Mouse (Mus musculus) hindbrain, embryonic 11.5 days (tissue): ENCODE results near the gene Leng1. TPM values are rescaled to one million over a fixed set of nuclear protein-coding genes. Genes with fewer than 3 reads are reported as not detected.
"Not testable (repeated sequence)": the region's sequence is repeated elsewhere in the genome, so short reads cannot be mapped to it uniquely, and the experiment has no call there.

Experiments used
- ATAC-seq: fragments of 200-750 bp; cut with Nextera tagmentation; 2 replicates; pipeline ENCODE4 v1.8.0; 2017; ENCODE audit warnings: mild to moderate bottlenecking, moderate TSS enrichment, moderate library complexity; ENCODE audit not compliant: low FRiP score
- DNase-seq: peaks from one replicate; pipeline ENCODE4 v3.0.0-alpha.2; 2015; ENCODE audit warnings: low spot score
- H3K27ac ChIP-seq: fragments of 300-500 bp; sonication (generic); 2 replicates; pipeline ENCODE4 v1.5.1; 2014; ENCODE audit warnings: mild to moderate bottlenecking, low read depth, low read length
- H3K27me3 ChIP-seq: fragments of 300-500 bp; sonication (generic); 2 replicates; pipeline ENCODE4 v1.6.1; 2014; ENCODE audit warnings: mild to moderate bottlenecking, low read length, moderate library complexity, mixed read lengths; ENCODE audit not compliant: control insufficient read depth, insufficient read depth
- H3K36me3 ChIP-seq: fragments of 300-500 bp; sonication (generic); 2 replicates; pipeline ENCODE4 v1.6.1; 2014; ENCODE audit warnings: mild to moderate bottlenecking, low read length, moderate library complexity, mixed read lengths; ENCODE audit not compliant: control insufficient read depth, insufficient read depth
- H3K4me1 ChIP-seq: fragments of 300-500 bp; sonication (generic); replicated peaks from 2 replicates; pipeline ENCODE4 v1.6.1; 2014; ENCODE audit warnings: low read length, mixed read lengths; ENCODE audit not compliant: control insufficient read depth, insufficient read depth
- H3K4me2 ChIP-seq: fragments of 300-500 bp; sonication (generic); replicated peaks from 2 replicates; pipeline ENCODE4 v1.6.1; 2014; ENCODE audit warnings: mild to moderate bottlenecking, low read depth, low read length
- H3K4me3 ChIP-seq: fragments of 300-500 bp; sonication (generic); 2 replicates; pipeline ENCODE4 v1.5.1; 2014; ENCODE audit warnings: low read depth, low read length
- H3K9ac ChIP-seq: fragments of 300-500 bp; sonication (generic); 2 replicates; pipeline ENCODE4 v1.6.1; 2014; ENCODE audit warnings: low read depth, low read length
- H3K9me3 ChIP-seq: fragments of 300-500 bp; sonication (generic); 2 replicates; pipeline ENCODE4 v1.6.1; 2016; ENCODE audit warnings: low read length; ENCODE audit not compliant: control insufficient read depth
- WGBS: fragments of 180-500 bp; shearing (Covaris S2); extraction: QIAGEN DNeasy Blood & Tissue Kit; methylation state at CpG from one replicate; pipeline ENCODE4 v1.1.7; 2014; 5-methylcytosine and 5-hydroxymethylcytosine counted together
- polyA plus RNA-seq: library from polyadenylated mRNA; unstranded; fragments of >200 nt; fragmentation: Nextera tagmentation; extraction: Ambion mirVana; gene quantifications from 2 replicates; pipeline ENCODE4 v1.2.1, GENCODE M21; 2014

Leng1 gene
- polyA plus RNA-seq, 1 experiment from 2014 or later = 20.9 TPM

DNA sequence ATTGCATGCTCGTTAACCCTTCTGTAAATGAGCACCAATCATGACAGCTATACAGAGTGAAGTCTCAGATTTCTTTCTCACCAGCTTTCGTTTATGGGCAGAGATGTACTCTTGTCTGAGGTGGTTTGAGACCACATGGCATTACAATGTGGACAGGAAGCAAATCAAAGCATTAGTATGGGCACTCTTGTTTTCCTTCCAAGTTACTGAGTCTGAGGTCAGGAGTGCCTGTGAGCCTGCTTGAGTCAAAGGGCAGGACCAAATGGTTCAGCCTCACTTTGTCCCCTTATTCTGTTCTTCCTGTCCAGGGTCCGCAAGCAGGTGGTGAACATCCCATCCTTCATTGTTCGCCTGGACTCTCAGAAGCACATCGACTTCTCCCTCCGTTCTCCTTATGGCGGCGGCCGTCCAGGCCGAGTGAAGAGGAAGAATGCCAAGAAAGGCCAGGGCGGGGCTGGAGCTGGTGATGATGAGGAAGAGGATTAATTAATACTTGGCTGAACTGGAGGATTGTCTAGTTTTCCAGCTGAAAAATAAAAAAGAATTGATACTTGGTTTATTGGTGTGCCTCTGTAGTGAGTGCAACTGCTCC, 40.8 kb upstream of the Leng1 start:
- H3K9me3 ChIP-seq = no peaks in the 10 kb centered on the region
- peaks cover 6% of the 10 kb centered on the region; the same call in 1 of the 2 replicates for H3K36me3 ChIP-seq
- no peak for DNase-seq
- H3K4me3 ChIP-seq = peak overlapping the region; percentile 84
- H3K9ac ChIP-seq = peak overlapping the region; percentile 86; the same call in 1 of the 2 replicates
- peaks cover 2% of the 10 kb centered on the region; the same call in 1 of the 2 replicates for H3K4me1 ChIP-seq
- ATAC-seq = no peak
- peak overlapping the region; percentile 82 for H3K4me2 ChIP-seq
- no peaks in the 10 kb centered on the region for H3K27me3 ChIP-seq
- no peak overlapping the region for H3K27ac ChIP-seq
- 67% methylated on average over 11 of the region's 11 CpGs for WGBS

DNA sequence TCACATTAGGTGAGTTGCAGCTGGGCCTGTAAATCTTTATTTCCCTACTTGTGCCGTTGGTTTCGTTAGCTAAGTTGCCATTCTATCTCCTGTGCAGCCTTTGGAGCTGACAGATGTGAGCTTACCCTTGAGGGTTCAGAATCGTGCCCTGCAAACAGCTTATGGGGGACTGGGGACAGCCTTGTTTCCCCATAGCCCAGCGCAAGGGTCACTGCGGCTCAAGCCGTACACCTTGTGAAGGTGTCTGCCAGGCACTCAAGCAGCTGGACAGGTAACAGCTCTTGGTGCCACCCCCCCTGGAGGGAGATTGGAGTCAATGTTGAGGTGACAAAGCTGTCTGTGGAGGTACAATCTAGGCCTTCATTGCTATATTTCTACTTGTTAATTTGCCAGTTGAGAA, 40.3 kb upstream of the Leng1 start:
- ATAC-seq (no peak), DNase-seq (no peak)
- H3K4me1 ChIP-seq = peaks cover 2% of the 10 kb centered on the region; the same call in 1 of the 2 replicates
- H3K9me3 ChIP-seq = no peaks in the 10 kb centered on the region
- H3K9ac ChIP-seq = peak overlapping the region; percentile 86
- 47% methylated on average over 6 of the region's 6 CpGs for WGBS
- H3K27me3 ChIP-seq = no peaks in the 10 kb centered on the region
- peak overlapping the region; percentile 82 for H3K4me2 ChIP-seq
- H3K27ac ChIP-seq = no peak overlapping the region
- H3K4me3 ChIP-seq = peak overlapping the region; percentile 84
- H3K36me3 ChIP-seq = peaks cover 6% of the 10 kb centered on the region; the same call in 1 of the 2 replicates

DNA sequence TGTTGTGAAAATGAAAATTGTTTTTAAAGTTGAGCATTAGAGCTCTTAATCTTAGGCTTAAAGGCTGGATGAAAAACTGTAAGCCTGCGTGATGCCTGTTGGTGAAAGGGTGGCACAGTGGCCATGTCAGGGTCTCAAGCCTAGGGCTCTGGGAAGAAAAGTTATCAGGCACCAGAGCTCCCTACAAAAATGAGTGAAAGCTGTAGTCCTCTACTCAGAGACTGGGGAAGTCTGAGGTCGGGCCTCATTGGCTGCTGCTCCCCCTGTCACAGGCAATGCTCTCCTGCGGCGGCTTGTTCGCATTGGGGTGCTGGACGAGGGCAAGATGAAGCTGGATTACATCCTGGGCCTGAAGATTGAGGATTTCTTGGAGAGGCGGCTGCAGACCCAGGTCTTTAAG, 39.8 kb upstream of the Leng1 start:
- ATAC-seq, H3K4me1 ChIP-seq, H3K9me3 ChIP-seq, DNase-seq, H3K36me3 ChIP-seq, H3K27me3 ChIP-seq: not testable (repeated sequence)
- Histone ChIP-seq H3K4me2 (peak overlapping the region; percentile 82), H3K9ac (peak overlapping the region; percentile 86), H3K4me3 (peak overlapping the region; percentile 84), H3K27ac (0 out of 2 replicates have a peak overlapping the region, but pooled peaks have one; percentile 6)
- WGBS = 9% methylated on average over 6 of the region's 7 CpGs

DNA sequence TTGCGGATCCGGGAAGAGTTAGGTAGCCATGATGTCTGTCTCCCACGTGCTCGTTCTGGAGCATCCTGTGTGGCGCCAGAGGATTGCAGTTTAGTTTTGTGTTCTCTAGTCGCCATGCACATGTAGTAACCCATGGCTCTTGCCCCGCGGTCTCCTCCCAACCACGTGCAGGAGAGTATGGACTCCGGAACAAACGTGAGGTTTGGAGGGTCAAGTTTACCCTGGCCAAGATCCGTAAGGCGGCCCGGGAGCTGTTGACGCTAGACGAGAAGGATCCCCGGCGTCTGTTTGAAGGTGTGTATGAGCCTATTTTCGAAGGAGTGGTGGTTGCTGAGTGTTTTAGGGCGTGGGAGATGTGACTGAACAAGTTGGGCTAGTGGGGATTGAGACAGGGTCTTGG, 38.8 kb upstream of the Leng1 start:
- H3K4me2 ChIP-seq = peak overlapping the region; percentile 82
- under 1% methylated on average over 20 of the region's 20 CpGs for WGBS

DNA sequence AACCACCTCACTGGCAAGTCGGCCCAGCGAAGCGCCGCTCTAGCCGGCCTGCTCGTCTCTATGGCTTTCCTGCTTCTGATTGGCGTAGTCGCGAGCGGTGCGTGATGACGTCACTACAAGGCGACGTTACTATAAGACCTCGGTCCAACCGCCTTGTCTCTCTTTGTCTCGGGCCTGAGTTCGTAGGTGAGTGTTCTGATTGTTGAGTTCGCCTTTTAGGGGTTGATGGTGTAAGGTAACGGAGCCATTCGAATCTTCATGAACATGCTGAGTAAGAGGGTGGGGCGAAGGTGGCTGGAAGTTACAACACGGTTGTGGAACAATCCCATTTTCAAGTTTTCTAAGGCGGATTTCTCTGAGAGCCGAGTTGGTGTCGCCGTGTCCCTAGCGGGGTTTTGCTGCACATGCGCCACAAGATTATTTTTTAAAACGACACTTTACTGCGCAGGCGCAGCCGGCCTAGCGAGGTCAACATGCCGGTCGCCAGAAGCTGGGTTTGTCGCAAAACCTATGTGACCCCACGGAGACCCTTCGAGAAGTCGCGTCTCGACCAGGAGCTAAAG, 38.3 kb upstream of the Leng1 start, which contains the start of gene Rps9:
TSS of gene Rps9 (plus strand) at position 115 of the 563 bp plus-strand sequence.
- H3K4me1 ChIP-seq = peaks cover 2% of the 10 kb centered on the region; the same call in 1 of the 2 replicates
- H3K4me3 ChIP-seq = peak within 1 kb of the TSS; percentile 84
- peaks cover 8% of the 10 kb centered on the region; the same call in 1 of the 2 replicates for H3K36me3 ChIP-seq
- 2% methylated on average over 42 of the region's 42 CpGs for WGBS
- H3K27me3 ChIP-seq = no peaks in the 10 kb centered on the region
- ATAC-seq (peak; percentile 95), DNase-seq (peak; percentile 97)
- peak within 1 kb of the TSS; percentile 86 for H3K9ac ChIP-seq
- H3K27ac ChIP-seq = peak within 1 kb of the TSS; percentile 88
- peak within 1 kb of the TSS; percentile 82 for H3K4me2 ChIP-seq
- no peaks in the 10 kb centered on the region for H3K9me3 ChIP-seq

More for the DNA sequence above, 38.8 kb upstream of the Leng1 start:
- ATAC-seq = peak; percentile 31
- H3K9me3 ChIP-seq = no peaks in the 10 kb centered on the region
- H3K27me3 ChIP-seq = no peaks in the 10 kb centered on the region
- H3K9ac ChIP-seq = peak overlapping the region; percentile 86
- H3K36me3 ChIP-seq = peaks cover 8% of the 10 kb centered on the region; the same call in 1 of the 2 replicates
- H3K4me3 ChIP-seq = peak overlapping the region; percentile 84
- peaks cover 2% of the 10 kb centered on the region; the same call in 1 of the 2 replicates for H3K4me1 ChIP-seq
- peak overlapping the region; percentile 88 for H3K27ac ChIP-seq
- DNase-seq = no peak

DNA sequence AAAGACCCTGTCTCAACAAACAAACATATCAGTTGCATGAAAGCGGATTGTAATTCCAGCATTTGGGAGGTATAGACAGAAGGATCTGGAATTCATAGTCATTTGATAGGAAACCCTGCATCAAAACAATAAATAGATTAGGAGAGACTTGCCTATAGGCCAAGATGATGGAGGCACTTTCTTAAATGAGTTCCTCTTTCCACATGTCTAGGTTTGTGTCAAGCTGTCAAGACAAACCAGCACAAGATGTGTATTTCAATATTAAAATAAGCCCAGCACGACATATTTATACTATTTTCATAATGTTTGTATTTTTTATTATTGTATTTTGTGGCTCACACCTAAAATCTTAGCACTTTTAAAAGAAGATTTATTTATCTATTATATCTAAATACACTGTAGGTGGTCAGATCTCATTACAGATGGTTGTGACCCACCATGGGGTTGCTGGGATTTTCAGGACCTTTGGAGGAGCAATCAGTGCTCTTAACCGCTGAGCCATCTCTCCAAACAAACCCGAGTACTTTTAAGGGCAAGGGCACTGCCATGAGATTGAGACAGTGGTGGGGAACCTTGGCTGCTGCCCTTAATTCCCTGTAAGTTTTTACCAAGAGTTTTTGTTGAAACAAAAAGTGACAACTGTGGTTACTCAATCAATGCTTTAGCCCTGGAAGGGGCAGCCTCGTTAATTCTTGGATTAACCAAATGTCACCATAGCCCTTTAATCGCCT, 37.7 kb upstream of the Leng1 start:
- H3K36me3 ChIP-seq = peaks cover 10% of the 10 kb centered on the region; the same call in 1 of the 2 replicates
- peak overlapping the region; percentile 86 for H3K9ac ChIP-seq
- H3K9me3 ChIP-seq = no peaks in the 10 kb centered on the region
- H3K4me1 ChIP-seq = peaks cover 2% of the 10 kb centered on the region; the same call in 1 of the 2 replicates
- ATAC-seq (peak; percentile 67), DNase-seq (no peak)
- H3K4me2 ChIP-seq = peak overlapping the region; percentile 82
- no peaks in the 10 kb centered on the region for H3K27me3 ChIP-seq
- H3K27ac ChIP-seq = peak overlapping the region; percentile 88; the same call in 1 of the 2 replicates
- 18% methylated on average over 6 of the region's 6 CpGs for WGBS
- H3K4me3 ChIP-seq = peak overlapping the region; percentile 84

DNA sequence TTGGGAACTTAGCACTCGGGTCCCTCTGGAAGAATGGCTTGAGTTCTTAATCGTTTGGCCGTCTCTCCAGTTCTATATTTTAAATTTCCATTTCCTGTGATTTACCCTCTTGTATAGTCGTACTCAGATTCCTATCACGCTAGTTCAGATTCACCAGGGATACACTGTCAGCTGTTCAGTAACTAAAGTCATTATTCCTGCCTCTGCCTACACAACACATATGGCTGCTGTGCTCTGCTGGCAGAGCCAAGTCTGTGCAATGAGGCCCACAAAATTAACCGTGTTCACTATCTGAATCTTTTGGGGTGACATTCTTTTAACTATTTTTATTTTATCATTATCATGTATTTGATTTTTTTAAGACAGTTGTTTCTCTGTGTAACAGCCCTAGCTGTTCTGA, 32.8 kb upstream of the Leng1 start:
- no peaks in the 10 kb centered on the region for H3K27me3 ChIP-seq
- no peak overlapping the region for H3K4me3 ChIP-seq
- ATAC-seq (no peak), DNase-seq (no peak)
- no peak overlapping the region for H3K9ac ChIP-seq
- no peaks in the 10 kb centered on the region for H3K4me1 ChIP-seq
- H3K4me2 ChIP-seq = no peak overlapping the region
- no peaks in the 10 kb centered on the region for H3K9me3 ChIP-seq
- 96% methylated on average over 6 of the region's 6 CpGs for WGBS
- H3K36me3 ChIP-seq = 0 out of 2 replicates have a peak, but pooled peaks cover 8% of the 10 kb centered on the region
- no peak overlapping the region for H3K27ac ChIP-seq

DNA sequence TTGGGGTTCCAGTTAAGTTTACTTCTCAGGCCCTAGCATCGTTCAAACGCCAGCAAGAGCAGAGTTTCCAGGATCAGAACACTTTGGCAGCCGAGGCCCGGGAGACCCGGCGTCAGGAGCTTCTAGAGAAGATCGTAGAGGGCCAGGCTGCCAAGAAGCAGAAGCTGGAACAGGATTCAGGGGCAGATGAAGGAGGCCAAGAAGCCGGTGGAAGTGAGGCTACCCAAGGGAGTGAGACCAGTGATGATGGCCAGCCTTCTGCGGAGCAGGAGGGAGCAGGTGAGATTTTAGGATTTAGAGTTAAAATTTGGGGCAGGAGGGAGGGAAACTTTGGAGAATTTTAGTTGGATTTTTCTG, 29.3 kb upstream of the Leng1 start:
- H3K9me3 ChIP-seq, DNase-seq, H3K4me1 ChIP-seq, H3K27me3 ChIP-seq, ATAC-seq, H3K36me3 ChIP-seq: not testable (repeated sequence)
- Histone ChIP-seq H3K9ac (peak overlapping the region; percentile 69), H3K4me2 (peak overlapping the region; percentile 83), H3K27ac (peak overlapping the region; percentile 84; the same call in 1 of the 2 replicates), H3K4me3 (peak overlapping the region; percentile 68)
- WGBS = 9% methylated on average over 9 of the region's 9 CpGs
